28 mouse cellular contexts compared by ENCODE assay signal in genomic region chr6:17451305-17451704, GRCm38 (mm10). TPM values are rescaled to one million over a fixed set of nuclear protein-coding genes. Genes with fewer than 3 reads are reported as not detected.
DNase-seq lines count a peak whose midpoint lies in the region; ATAC-seq and TF ChIP-seq lines count a peak whose summit lies in the region.
"Had no signal": no experiment of that assay in that cellular context is flagged by ENCODE, and none has a peak within 500 bp of the region (broad histone marks: within the 10 kb centered on the region; RNA-seq: fewer than 3 reads in every experiment).

No protein-coding gene starts in this region.

- no peak overlapping the region for H3K9ac ChIP-seq in embryonic facial prominence, embryonic 11.5 days (replicated peaks; ENCODE audit: low read length)
- H3K9ac ChIP-seq in kidney, postnatal 0 days (ENCODE audit: low read depth, low read length) = no peak overlapping the region
- H3K9ac ChIP-seq in neural tube, embryonic 12.5 days = no peak overlapping the region
- H3K9ac ChIP-seq in neural tube, embryonic 15.5 days (replicated peaks) = no peak overlapping the region
- H3K9ac ChIP-seq: embryonic facial prominence, embryonic 13.5 days; forebrain, embryonic 13.5 days; heart, embryonic 13.5 days; limb, embryonic 13.5 days; liver, embryonic 12.5 days; lung, embryonic 14.5 days; midbrain, embryonic 13.5 days; neural tube, embryonic 13.5 days had no signal

- no peaks in the 10 kb centered on the region for H3K9me3 ChIP-seq in embryonic facial prominence, embryonic 11.5 days (replicated peaks; ENCODE audit: control insufficient read depth, low read length)
- H3K9me3 ChIP-seq in embryonic facial prominence, embryonic 10.5 days = no peaks in the 10 kb centered on the region
- H3K9me3 ChIP-seq in kidney, postnatal 0 days (replicated peaks; ENCODE audit: low read length) = no peaks in the 10 kb centered on the region
- H3K9me3 ChIP-seq in neural tube, embryonic 12.5 days = no peaks in the 10 kb centered on the region
- H3K9me3 ChIP-seq in neural tube, embryonic 15.5 days (replicated peaks) = no peaks in the 10 kb centered on the region
- H3K9me3 ChIP-seq: embryonic facial prominence, embryonic 13.5 days; forebrain, embryonic 13.5 days; heart, embryonic 13.5 days; limb, embryonic 13.5 days; liver, embryonic 12.5 days; midbrain, embryonic 13.5 days; neural tube, embryonic 13.5 days had no signal

- ATAC-seq in embryonic facial prominence, embryonic 11.5 days (replicated peaks; ENCODE audit: insufficient number of reproducible peaks, low FRiP score, low TSS enrichment, low read depth) = 0 out of 2 replicates have a peak, but pooled peaks have one; percentile 18
- ATAC-seq in kidney, postnatal 0 days (replicated peaks; ENCODE audit: low FRiP score, low read depth) = no peak
- ATAC-seq in neural tube, embryonic 12.5 days (ENCODE audit: low FRiP score, low read depth) = peak; percentile 33; the same call in 1 of the 2 replicates
- no peak for ATAC-seq in neural tube, embryonic 15.5 days (ENCODE audit: low FRiP score)
- ATAC-seq: forebrain, embryonic 13.5 days; hindbrain, postnatal 0 days; intestine, embryonic 16.5 days; liver, embryonic 12.5 days; midbrain, embryonic 13.5 days had no signal

- DNase-seq in embryonic facial prominence, embryonic 11.5 days (ENCODE audit: low spot score) = no peak
- no peak for DNase-seq in embryonic facial prominence, embryonic 10.5 days (ENCODE audit: low spot score)
- DNase-seq in kidney, postnatal 0 days (ENCODE audit: low spot score) = peak; percentile 36
- no peak for DNase-seq in kidney, adult 8-10 months
- DNase-seq in thymus, postnatal 4 days = no peak
- DNase-seq in left cerebral cortex, adult 18-20 months (ENCODE audit: low spot score in 2 of 2) = no peak
- DNase-seq: adrenal gland, postnatal 10 days; cerebellum, adult 18-20 months; cerebellum, postnatal 25 days; gastrocnemius, postnatal 36 days; heart, adult 2 months; heart, postnatal 14 days; kidney, postnatal 10 days; layer of hippocampus, postnatal 36 days; lung, embryonic 14.5 days; thymus, adult 2 months had no signal

- no peak for TF ChIP-seq CTCF in kidney, postnatal 0 days (IDR thresholded peaks at IDR 0.05; ENCODE audit: low read depth)

- H3K27ac ChIP-seq in embryonic facial prominence, embryonic 11.5 days (replicated peaks; ENCODE audit: low read depth, low read length) = no peak overlapping the region
- no peak overlapping the region for H3K27ac ChIP-seq in embryonic facial prominence, embryonic 10.5 days (replicated peaks)
- H3K27ac ChIP-seq in kidney, postnatal 0 days = no peak overlapping the region
- no peak overlapping the region for H3K27ac ChIP-seq in neural tube, embryonic 12.5 days
- no peak overlapping the region for H3K27ac ChIP-seq in neural tube, embryonic 15.5 days (replicated peaks)
- H3K27ac ChIP-seq: embryonic facial prominence, embryonic 13.5 days; forebrain, embryonic 13.5 days; heart, adult 2 months; heart, embryonic 13.5 days; hindbrain, postnatal 0 days; layer of hippocampus, adult 2 months; limb, embryonic 13.5 days; liver, embryonic 12.5 days; midbrain, embryonic 13.5 days; neural tube, embryonic 13.5 days had no signal

- no peak overlapping the region for H3K4me3 ChIP-seq in embryonic facial prominence, embryonic 11.5 days (ENCODE audit: low read depth, low read length)
- H3K4me3 ChIP-seq in embryonic facial prominence, embryonic 10.5 days = no peak overlapping the region
- H3K4me3 ChIP-seq in kidney, postnatal 0 days (replicated peaks; ENCODE audit: low read depth, low read length) = no peak overlapping the region
- no peak overlapping the region for H3K4me3 ChIP-seq in neural tube, embryonic 12.5 days
- no peak overlapping the region for H3K4me3 ChIP-seq in neural tube, embryonic 15.5 days (replicated peaks)
- H3K4me3 ChIP-seq: embryonic facial prominence, embryonic 13.5 days; forebrain, embryonic 13.5 days; heart, adult 2 months; heart, embryonic 13.5 days; layer of hippocampus, adult 2 months; limb, embryonic 13.5 days; liver, embryonic 12.5 days; midbrain, embryonic 13.5 days; neural tube, embryonic 13.5 days had no signal

- no peaks in the 10 kb centered on the region for H3K36me3 ChIP-seq in embryonic facial prominence, embryonic 11.5 days (replicated peaks; ENCODE audit: control insufficient read depth, insufficient read depth, low read depth, low read length)
- no peaks in the 10 kb centered on the region for H3K36me3 ChIP-seq in embryonic facial prominence, embryonic 10.5 days (replicated peaks)
- H3K36me3 ChIP-seq in kidney, postnatal 0 days (ENCODE audit: insufficient read depth, low read length) = no peaks in the 10 kb centered on the region
- no peaks in the 10 kb centered on the region for H3K36me3 ChIP-seq in neural tube, embryonic 12.5 days
- no peaks in the 10 kb centered on the region for H3K36me3 ChIP-seq in neural tube, embryonic 15.5 days
- H3K36me3 ChIP-seq: embryonic facial prominence, embryonic 13.5 days; heart, embryonic 13.5 days; limb, embryonic 13.5 days; liver, embryonic 12.5 days; midbrain, embryonic 13.5 days; neural tube, embryonic 13.5 days had no signal

- 16% methylated on average over 5 of the region's 5 CpGs for WGBS in embryonic facial prominence, embryonic 11.5 days
- 20% methylated on average over 5 of the region's 5 CpGs for WGBS in embryonic facial prominence, embryonic 10.5 days
- 19% methylated on average over 5 of the region's 5 CpGs for WGBS in kidney, postnatal 0 days
- WGBS in neural tube, embryonic 12.5 days = 4% methylated on average over 5 of the region's 5 CpGs
- 7% methylated on average over 5 of the region's 5 CpGs for WGBS in neural tube, embryonic 15.5 days

- no peaks in the 10 kb centered on the region for H3K4me1 ChIP-seq in embryonic facial prominence, embryonic 11.5 days (ENCODE audit: control insufficient read depth, insufficient read depth, low read length)
- H3K4me1 ChIP-seq in embryonic facial prominence, embryonic 10.5 days = no peaks in the 10 kb centered on the region
- no peaks in the 10 kb centered on the region for H3K4me1 ChIP-seq in kidney, postnatal 0 days (replicated peaks; ENCODE audit: insufficient read depth, low read length)
- H3K4me1 ChIP-seq in neural tube, embryonic 12.5 days = peaks cover 6% of the 10 kb centered on the region; the same call in 1 of the 2 replicates
- no peaks in the 10 kb centered on the region for H3K4me1 ChIP-seq in neural tube, embryonic 15.5 days
- H3K4me1 ChIP-seq: embryonic facial prominence, embryonic 13.5 days; forebrain, embryonic 13.5 days; heart, embryonic 13.5 days; limb, embryonic 13.5 days; liver, embryonic 12.5 days; midbrain, embryonic 13.5 days; neural tube, embryonic 13.5 days had no signal

- no peak overlapping the region for H3K4me2 ChIP-seq in embryonic facial prominence, embryonic 11.5 days (ENCODE audit: low read depth, low read length)
- H3K4me2 ChIP-seq in kidney, postnatal 0 days (ENCODE audit: low read length) = no peak overlapping the region
- H3K4me2 ChIP-seq in neural tube, embryonic 12.5 days (replicated peaks) = no peak overlapping the region
- H3K4me2 ChIP-seq in neural tube, embryonic 15.5 days = no peak overlapping the region
- H3K4me2 ChIP-seq: embryonic facial prominence, embryonic 13.5 days; forebrain, embryonic 13.5 days; heart, embryonic 13.5 days; limb, embryonic 13.5 days; liver, embryonic 12.5 days; lung, embryonic 14.5 days; midbrain, embryonic 13.5 days; neural tube, embryonic 13.5 days had no signal

- no peaks in the 10 kb centered on the region for H3K27me3 ChIP-seq in embryonic facial prominence, embryonic 11.5 days (ENCODE audit: control insufficient read depth, insufficient read depth, low read length)
- H3K27me3 ChIP-seq in embryonic facial prominence, embryonic 10.5 days (replicated peaks; ENCODE audit: low read depth, poor library complexity, severe bottlenecking) = no peaks in the 10 kb centered on the region
- H3K27me3 ChIP-seq in kidney, postnatal 0 days (ENCODE audit: insufficient read depth, low read length) = no peaks in the 10 kb centered on the region
- no peaks in the 10 kb centered on the region for H3K27me3 ChIP-seq in neural tube, embryonic 12.5 days (replicated peaks)
- H3K27me3 ChIP-seq in neural tube, embryonic 15.5 days (replicated peaks) = no peaks in the 10 kb centered on the region
- H3K27me3 ChIP-seq: embryonic facial prominence, embryonic 13.5 days; forebrain, embryonic 13.5 days; heart, embryonic 13.5 days; limb, embryonic 13.5 days; liver, embryonic 12.5 days; neural tube, embryonic 13.5 days had no signal

RNA-seq across cellular contexts. Expression of gene Met, which starts 12.3 kb away (rescaled TPM):
- 2.9 and 4.0 TPM in 2 replicates for polyA plus RNA-seq in embryonic facial prominence, embryonic 11.5 days (2014; fragmentation: Nextera tagmentation; extraction: Ambion mirVana)
- polyA plus RNA-seq in embryonic facial prominence, embryonic 10.5 days (2016; fragmentation: Nextera tagmentation; extraction: Ambion mirVana) = 1.9 and 2.0 TPM in 2 replicates
- 17.6 and 17.9 TPM in 2 replicates for polyA plus RNA-seq in kidney, postnatal 0 days (2015; fragmentation: Nextera tagmentation; extraction: Ambion mirVana)
- 4.6 and 5.3 TPM in 2 replicates for polyA plus RNA-seq in neural tube, embryonic 12.5 days (2016; fragmentation: Nextera tagmentation; extraction: Ambion mirVana)
- polyA plus RNA-seq in neural tube, embryonic 15.5 days (2015; fragmentation: Nextera tagmentation; extraction: Ambion mirVana) = 2.7 and 3.2 TPM in 2 replicates
- total RNA-seq in left cerebral cortex, adult 18-20 months (2021) = 1 to 10 TPM; 4.1 TPM

Comparison
In these comparisons a context has a peak if more than half of its experiments do, and no peak if none do; other contexts are left out.
1. ATAC-seq: peak in embryonic facial prominence, embryonic 11.5 days (single experiment) and neural tube, embryonic 12.5 days (single experiment); none in kidney, postnatal 0 days (single experiment) and neural tube, embryonic 15.5 days (single experiment).